8 mouse cellular contexts compared by ENCODE assay signal in the genomic region with DNA sequence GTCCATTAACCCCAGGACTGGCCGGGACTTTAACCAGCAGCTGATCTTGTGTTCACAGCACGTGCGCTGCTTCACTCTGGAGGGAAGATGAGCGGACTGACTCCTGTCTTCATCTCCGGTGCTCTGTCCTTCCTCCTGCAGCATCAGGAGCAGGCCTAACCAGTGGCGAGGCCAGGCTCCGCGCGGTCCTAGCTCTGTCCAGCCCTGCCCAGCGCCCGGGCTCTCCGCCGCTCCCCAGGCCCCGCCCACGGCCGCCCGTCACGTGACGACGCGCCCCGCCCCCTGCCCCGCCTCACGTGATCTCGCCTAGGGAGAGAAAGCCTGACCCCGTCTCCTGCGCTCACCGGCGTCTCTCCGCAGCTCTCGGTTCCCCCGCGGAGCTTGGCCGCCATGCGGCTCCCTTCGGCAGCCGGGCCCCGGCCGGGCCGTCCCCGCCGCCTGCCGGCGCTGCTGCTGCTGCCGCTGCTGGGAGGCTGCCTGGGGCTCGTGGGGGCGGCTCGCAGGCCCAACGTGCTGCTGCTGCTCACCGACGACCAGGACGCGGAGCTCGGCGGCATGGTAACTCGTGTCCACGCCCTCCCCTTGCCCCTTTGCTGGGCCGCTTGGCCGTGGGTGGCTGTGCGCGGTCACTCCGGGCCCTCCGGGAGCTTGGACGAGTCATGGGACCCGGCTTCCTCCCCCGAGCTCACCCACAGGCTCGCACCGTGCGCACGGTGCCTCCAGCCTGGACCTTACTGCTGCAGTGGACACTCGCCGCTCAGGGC. TPM values are rescaled to one million over a fixed set of nuclear protein-coding genes. Genes with fewer than 3 reads are reported as not detected.
DNase-seq lines count a peak whose midpoint lies in the region; ATAC-seq lines count a peak whose summit lies in the region.

TSS of gene Gns (plus strand) at position 290 of the 764 bp plus-strand sequence.

- ATAC-seq in intestine, embryonic 15.5 days: peak; percentile 97
- ATAC-seq in megakaryocyte-erythroid progenitor cell, adult 5-6 weeks (replicated peaks; ENCODE audit: low FRiP score, low TSS enrichment, poor library complexity, severe bottlenecking): peak; percentile 62

- WGBS in intestine, embryonic 15.5 days: under 1% methylated on average over 72 of the region's 72 CpGs

- H3K9me3 ChIP-seq in intestine, embryonic 15.5 days: no peaks in the 10 kb centered on the region

- intact Hi-C loops in gastrocnemius, postnatal 36 days (cut with DNase I): no loop called here
- intact Hi-C loops in left cerebral cortex, postnatal 14 days (cut with DNase I): no loop called here

- peak; percentile 93 for DNase-seq in adrenal gland, adult 2 months
- DNase-seq in embryo, embryonic 11.5 days (ENCODE audit: low read depth, low spot score): peak; percentile 84
- peak; percentile 76 to 86 for DNase-seq in gastrocnemius, postnatal 36 days
- DNase-seq in left cerebral cortex, postnatal 14 days (ENCODE audit: low spot score in 2 of 2): peak; percentile 77 to 87
- peak; percentile 92 for DNase-seq in right cerebral cortex, postnatal 14 days
- DNase-seq in urinary bladder, postnatal 25 days (ENCODE audit: low spot score): peak; percentile 85

- peak within 1 kb of the TSS; percentile 90 for H3K9ac ChIP-seq in intestine, embryonic 15.5 days

- peak within 1 kb of the TSS; percentile 70 for H3K27ac ChIP-seq in intestine, embryonic 15.5 days

- H3K4me2 ChIP-seq in intestine, embryonic 15.5 days (replicated peaks): peak within 1 kb of the TSS; percentile 64

- no peaks in the 10 kb centered on the region for H3K36me3 ChIP-seq in intestine, embryonic 15.5 days

- H3K4me1 ChIP-seq in intestine, embryonic 15.5 days (replicated peaks): peaks cover 13% of the 10 kb centered on the region

- H3K4me3 ChIP-seq in intestine, embryonic 15.5 days (replicated peaks): peak within 1 kb of the TSS; percentile 90

- H3K27me3 ChIP-seq in intestine, embryonic 15.5 days (replicated peaks): no peaks in the 10 kb centered on the region

RNA-seq across cellular contexts. Expression of gene Gns, which starts in this region (rescaled TPM):
- 100 to 1,000 TPM; 169 to 240 TPM for total RNA-seq in adrenal gland, adult 2 months (2021)
- polyA plus RNA-seq in adrenal gland, adult 2 months (2012; rRNA removed): 657 and 731 TPM in 2 replicates
- 10 to 100 TPM; 24.6 to 27.9 TPM for total RNA-seq in gastrocnemius, postnatal 36 days (2021)
- polyA plus RNA-seq in intestine, embryonic 15.5 days (2015; fragmentation: Nextera tagmentation; extraction: Ambion mirVana): 41.4 and 42.4 TPM in 2 replicates
- 10 to 100 TPM; 76.4 to 81.0 TPM for total RNA-seq in left cerebral cortex, postnatal 14 days (2021)
- 21.9 and 33.9 TPM in 2 replicates for total RNA-seq in megakaryocyte-erythroid progenitor cell, adult 5-6 weeks (2014; fragmentation: Nextera tagmentation)
- total RNA-seq in megakaryocyte-erythroid progenitor cell, adult 5-6 weeks (2017): 17.3 and 23.7 TPM in 2 replicates

Comparison
In these comparisons a context has a peak if more than half of its experiments do, and no peak if none do; other contexts are left out.
1. Peak in every context shown above with its lines: DNase-seq, ATAC-seq, H3K4me3 ChIP-seq and H3K27ac ChIP-seq.
2. RNA of gene Gns (polyA plus RNA-seq): 657 to 731 TPM in adrenal gland, adult 2 months; 41.4 to 42.4 TPM in intestine, embryonic 15.5 days; every median in the first group is over 10 times any median in the second.